Mouse (Mus musculus): Measurements from ENCODE around the gene Havcr2.
"Not testable (repeated sequence)": the region's sequence is repeated elsewhere in the genome, so short reads cannot be mapped to it uniquely, and the experiment has no call there.

The Havcr2 gene

GRCm38 (mm10) chr11:46461362-46461761, 6.6 kb downstream of the Havcr2 start:
- no peak for DNase-seq (ENCODE audit: low spot score)

- DNase-seq (ENCODE audit: low spot score): no peak
Observed at GRCm38 (mm10) chr11:46461931-46462330, 7.2 kb downstream of the Havcr2 start.

- DNase-seq (ENCODE audit: low spot score): no peak
Observed at GRCm38 (mm10) chr11:46466878-46467277, 12.1 kb downstream of the Havcr2 start.

GRCm38 (mm10) chr11:46474220-46474619, 19.5 kb downstream of the Havcr2 start:
- no peak for DNase-seq (ENCODE audit: low spot score)

GRCm38 (mm10) chr11:46479311-46479710, 24.6 kb downstream of the Havcr2 start:
- DNase-seq (ENCODE audit: low spot score): no peak

GRCm38 (mm10) chr11:46480517-46480916, 25.8 kb downstream of the Havcr2 start:
- DNase-seq (ENCODE audit: low spot score): no peak

GRCm38 (mm10) chr11:46488231-46488630, 33.5 kb downstream of the Havcr2 start:
- DNase-seq (ENCODE audit: low spot score): no peak

- no peak for DNase-seq (ENCODE audit: low spot score)
Observed at GRCm38 (mm10) chr11:46488650-46489049, 33.9 kb downstream of the Havcr2 start.

GRCm38 (mm10) chr11:46507146-46507545, 52.4 kb downstream of the Havcr2 start:
- no peak for DNase-seq (ENCODE audit: low spot score)

GRCm38 (mm10) chr11:46509900-46510299, 55.2 kb downstream of the Havcr2 start:
- no peak for DNase-seq (ENCODE audit: low spot score)

- not testable (repeated sequence) for DNase-seq (ENCODE audit: low spot score)
Observed at GRCm38 (mm10) chr11:46521341-46521740, 66.6 kb downstream of the Havcr2 start.

GRCm38 (mm10) chr11:46522719-46523118, 68.0 kb downstream of the Havcr2 start:
- DNase-seq (ENCODE audit: low spot score): no peak

- no peak for DNase-seq (ENCODE audit: low spot score)
Observed at GRCm38 (mm10) chr11:46523912-46524311, 69.2 kb downstream of the Havcr2 start, which contains the start of gene Gm12169. Gm12169 (plus strand) TSS chr11:46524212.

GRCm38 (mm10) chr11:46530149-46530548, 75.4 kb downstream of the Havcr2 start:
- DNase-seq (ENCODE audit: low spot score): no peak

All from spleen, adult 12 weeks (tissue).